Mouse (Mus musculus) induced T-regulatory cell, adult 2 months (primary cell): Measurements from ENCODE around the gene Plekhh3.
"Not testable (repeated sequence)": the region's sequence is repeated elsewhere in the genome, so short reads cannot be mapped to it uniquely, and the experiment has no call there.

Source experiments
- DNase-seq: peaks from one replicate; pipeline ENCODE4 v3.0.0-alpha.2; 2012; ENCODE audit warnings: low read depth

Gene Plekhh3

DNA sequence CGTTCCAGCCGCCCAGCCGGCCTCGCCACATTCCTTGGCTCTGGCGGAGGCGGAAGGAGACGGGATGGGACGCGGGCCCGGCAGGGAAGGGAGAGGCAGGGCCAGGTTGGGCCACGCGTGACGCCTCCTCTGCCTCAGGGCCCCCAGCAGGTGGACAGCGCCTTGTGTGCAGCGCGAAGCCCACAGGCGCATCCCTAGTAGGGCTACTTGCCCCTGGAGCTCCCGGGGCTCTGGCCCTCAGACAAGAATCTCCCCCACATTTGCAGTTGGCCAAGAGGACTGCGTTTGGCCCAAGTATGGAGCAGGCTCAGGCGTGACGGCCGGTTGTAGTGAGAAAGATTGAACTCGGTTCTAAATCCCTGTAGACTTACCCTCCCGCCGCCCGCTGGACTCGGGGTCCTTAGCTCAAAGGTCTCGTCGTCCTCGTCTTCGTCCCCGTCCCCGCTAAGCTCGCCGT lies 769 bp downstream of the Plekhh3 start, which contains the start of gene Cntnap1:
Gene Cntnap1 (plus strand): TSS at position 170 of the 457 bp plus-strand sequence.
- DNase-seq: no peak

DNA sequence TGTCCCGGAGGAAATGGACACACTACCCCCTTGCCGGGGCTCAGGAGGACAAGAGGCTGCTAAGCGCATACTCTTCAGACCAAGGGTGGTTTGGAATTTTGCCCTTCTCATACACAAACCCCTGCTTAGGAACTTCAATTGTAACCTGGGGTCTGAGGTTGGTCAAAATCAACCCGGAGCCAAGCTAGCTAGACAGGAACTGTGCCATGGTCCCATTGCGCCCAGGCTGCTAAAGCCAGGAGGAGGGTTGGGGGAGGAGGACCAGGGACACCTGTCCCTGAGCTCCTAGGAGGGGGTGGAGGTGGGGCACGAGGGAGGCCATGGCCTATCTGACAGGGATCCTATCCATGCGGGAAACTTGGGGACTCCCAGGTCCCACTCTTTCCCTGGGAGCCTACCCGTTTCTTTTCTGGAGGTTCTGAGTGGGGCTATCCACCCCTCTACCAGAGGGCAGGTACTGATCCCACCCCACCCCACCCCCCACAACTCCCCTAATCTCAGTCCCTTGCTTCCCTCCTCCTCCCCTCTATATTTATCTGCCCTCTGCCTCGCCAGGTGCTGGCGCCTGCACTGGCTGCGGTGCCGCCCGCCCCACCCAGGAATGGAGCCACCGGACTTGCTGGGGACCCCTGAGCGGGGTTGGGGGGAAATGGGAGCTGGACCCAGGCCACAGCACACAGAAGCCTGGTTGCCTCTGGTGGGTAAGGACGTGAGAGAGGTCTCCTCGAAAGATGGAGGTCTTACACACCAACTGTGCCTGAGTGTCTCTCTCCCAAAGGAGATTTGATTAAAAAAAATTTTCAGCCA lies 1.6 kb downstream of the Plekhh3 start:
- peak; percentile 14 for DNase-seq

DNA sequence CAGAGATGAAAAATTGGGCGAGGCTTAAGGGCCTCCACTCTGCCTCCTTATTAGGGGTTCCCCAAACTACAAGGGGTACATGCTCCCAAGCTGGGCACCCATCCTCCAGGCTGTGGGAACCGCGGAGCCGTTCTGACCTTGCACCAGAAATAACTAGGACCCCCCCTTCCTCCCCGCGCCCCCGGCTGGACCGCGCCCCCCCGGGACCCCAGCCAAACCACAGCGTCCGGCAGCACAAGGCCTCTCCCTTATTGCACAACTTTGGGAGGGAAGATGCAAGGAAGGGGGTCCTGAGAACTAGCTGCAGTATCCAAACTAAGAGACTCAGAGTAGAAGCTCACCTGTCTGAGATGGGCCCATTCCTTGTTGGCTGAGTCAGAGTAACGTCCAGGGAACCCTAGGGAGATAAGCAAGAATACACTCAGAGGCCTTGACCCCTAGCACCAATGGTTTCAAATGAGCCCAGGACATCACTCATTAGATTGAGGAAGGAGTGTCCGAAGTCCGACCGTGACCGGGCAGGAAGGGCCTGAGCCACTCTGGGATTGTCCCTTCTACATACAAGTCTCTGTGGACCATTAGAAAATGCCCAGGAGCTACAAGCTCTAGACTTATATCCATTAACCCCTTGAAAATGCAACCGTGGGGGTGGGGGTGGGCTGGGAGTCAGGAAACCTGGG lies 2.7 kb downstream of the Plekhh3 start:
- DNase-seq: peak; percentile 14

DNA sequence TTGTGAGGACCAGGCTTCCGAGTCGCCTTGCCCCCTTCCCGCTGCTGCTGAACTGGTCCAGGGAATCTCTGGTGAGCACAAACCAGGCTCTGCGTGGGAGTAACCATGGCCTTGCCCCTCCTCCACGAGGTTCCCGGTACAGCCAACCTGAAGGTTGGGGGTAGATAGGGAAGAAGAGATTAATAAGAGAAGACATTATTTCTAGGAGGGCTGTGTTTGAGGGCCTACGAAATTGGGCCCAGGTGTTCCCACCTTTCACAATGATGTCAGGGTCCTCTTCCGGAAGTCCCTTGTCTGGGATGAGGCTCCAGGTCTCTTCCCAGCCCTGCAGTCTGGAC lies 3.2 kb downstream of the Plekhh3 start:
- no peak for DNase-seq

DNA sequence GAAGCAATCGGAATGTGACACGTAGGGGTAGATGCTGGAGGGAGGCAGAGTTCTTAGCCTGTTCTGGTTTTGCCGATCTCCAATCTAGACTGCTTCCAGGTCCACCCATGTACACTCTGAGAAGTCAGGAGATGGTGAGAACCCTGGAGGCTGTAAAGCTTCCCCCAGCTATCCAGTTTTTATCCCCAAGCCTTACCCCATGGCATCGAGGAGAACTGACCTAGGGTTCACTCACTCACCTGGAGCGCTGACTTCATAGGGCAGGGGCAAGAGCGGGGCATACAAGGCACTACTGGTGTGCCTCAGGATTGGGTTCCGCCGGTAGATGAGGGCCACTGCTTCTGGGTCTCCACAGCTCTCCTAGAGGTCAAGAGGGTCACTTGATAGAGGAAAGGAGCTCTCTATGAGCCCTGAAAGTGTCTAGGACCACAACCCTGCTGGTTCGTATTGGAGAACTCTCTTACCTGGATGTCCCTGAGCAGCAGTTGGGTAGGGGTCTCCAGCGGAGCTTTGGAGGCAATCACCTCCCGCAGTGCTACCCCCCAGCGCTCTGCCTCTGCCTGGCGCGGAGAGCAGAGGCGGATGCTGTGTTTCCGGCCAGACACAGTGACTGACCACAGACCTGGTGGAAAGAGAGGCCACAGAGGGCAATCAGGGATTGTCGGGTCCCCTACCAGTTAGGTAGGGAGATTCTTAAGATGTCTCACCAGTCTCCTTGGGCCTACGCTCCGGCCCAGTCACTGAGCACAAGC lies 3.8 kb downstream of the Plekhh3 start:
- peak; percentile 12 for DNase-seq

DNA sequence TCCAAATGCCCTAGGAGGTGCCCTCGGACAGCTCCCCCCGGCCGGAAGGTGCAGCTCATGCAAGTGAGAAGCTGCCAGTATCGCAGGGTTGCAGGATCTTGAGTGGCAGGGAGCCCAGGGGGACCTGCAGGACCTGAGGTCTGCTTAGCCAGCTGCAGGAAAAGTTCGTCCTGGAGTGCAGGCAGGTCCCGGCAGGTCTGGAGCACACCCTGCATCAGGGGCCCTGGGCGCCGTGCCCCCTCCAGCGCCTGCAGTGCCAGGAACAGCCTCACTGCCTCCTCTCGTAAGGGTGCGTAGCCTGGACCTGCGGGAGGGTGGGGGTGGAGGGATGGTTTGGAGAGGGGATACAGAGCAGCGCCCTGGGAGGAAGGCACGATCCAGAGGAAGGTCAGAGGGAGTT lies 4.8 kb downstream of the Plekhh3 start:
- no peak for DNase-seq

DNA sequence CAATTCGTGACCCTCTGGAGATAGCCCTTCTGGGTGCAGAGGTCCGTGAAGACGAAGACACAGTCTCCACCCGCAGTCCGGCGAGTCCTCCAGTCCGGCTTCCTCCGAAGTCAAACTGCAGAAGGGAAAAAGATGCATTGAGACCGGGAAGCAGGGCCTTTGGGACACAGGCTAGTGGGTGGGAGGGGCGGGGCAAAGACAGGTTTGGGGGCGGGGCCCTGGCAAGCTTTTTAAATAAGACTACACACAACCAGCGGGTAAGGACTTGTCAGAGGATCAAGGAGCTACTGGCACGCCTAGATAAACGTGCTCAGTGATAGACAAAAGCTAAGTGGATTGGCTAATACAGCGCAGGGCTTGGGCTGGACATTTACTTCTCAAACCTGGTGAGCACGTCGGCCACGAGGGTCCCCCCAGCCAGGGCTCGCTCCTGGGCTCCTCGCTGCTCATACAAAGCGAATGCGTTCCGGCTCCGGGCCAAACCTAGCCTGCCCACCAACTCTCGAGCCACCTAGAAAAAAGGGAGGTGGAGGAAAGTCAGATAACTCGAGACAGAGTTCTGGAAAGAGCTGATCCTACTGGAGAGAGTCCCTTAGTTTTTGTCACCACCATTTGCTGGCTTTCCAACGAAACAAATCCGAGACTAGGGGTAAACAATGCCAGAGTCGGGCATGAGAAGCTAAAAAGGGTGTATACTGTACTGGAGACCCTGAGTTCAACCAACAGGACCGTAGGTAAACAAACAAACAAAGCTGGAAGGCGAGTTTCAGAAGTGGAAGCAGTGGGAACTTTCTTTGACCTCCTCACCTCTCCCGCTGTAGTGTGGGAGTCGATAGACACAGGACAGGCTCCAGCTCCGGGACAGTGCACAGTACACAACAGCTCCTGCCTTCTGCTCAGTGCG lies 6.2 kb downstream of the Plekhh3 start:
- DNase-seq: peak; percentile 56

DNA sequence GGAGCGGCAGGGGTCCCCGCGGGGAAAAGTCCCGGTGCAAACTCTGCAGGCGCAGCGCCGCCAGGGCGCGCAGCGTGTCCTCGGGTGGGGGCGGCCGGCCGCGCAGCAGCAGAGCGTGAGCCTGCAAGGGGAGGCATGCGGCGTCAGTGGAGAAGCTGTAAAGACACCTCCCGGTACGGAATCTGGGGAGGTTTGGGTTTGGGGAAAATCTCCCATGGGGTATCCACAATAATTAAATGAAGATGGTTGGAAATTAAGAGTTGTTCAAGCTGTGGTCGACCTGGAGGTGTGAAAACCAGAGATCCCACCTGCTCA lies 6.8 kb downstream of the Plekhh3 start:
- peak; percentile 51 for DNase-seq

DNA sequence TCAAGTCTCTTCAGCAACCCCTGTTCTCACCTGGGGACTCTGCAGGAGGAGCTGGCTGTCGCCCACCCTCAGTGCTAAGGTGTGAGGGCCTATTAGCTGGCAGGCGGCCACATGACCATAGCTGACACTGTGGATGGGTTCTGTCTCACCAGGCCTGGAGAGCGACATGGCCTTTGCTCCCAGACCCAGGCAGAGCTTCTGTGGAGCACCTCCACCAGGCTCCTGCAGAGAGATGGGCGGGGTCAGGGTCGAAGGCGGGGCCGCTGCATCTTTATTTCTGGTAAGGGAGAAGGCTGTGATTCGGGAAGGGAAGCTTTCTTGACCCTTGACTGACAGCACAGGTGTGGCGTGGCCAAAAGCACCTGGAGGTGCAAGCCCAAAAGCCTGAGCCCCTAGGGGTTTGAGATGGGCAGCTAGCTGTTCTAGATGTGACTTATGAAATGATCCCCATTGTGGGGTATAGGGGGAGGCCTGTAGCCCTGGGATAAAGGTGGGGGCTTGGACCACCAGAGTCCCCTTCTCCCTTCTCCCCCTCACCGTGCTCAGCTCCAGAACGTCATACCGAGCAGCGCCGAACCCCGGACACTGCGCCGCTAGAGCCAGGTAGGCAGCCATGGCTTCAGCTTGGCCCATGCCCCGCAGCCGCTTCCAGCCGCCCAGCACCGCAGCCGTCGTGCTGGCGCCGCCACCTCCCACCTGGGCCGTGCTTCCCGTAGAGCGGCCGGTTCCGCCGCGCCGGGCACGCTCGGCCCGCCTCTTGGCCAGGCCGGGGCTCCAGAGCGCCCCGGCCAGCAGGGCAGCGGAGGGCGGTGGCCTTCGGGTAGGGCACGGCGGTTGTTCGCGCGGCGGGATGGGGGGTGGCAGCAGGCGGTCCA lies 7.4 kb downstream of the Plekhh3 start:
- peak; percentile 19 for DNase-seq

DNA sequence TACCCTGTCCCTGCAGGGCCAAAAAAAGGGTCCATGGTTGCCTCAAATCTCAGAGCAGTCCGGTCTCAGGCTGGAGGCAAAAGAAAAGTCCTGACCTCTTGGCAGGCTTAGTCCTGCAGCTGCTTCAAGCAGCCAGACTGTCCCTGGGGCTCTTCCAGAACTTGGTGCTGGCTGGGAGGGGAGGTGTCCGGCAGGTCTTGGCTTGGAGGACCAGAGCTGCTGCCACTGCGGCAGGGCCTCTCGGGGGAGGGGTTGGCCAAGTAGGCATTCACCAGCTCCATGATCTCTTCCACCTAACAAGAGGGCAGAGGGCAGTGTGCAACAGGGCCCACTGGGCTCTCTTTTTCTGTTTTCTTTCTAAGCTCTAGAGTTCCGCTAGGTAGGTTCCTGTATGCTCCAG lies 8.4 kb downstream of the Plekhh3 start:
- no peak for DNase-seq

DNA sequence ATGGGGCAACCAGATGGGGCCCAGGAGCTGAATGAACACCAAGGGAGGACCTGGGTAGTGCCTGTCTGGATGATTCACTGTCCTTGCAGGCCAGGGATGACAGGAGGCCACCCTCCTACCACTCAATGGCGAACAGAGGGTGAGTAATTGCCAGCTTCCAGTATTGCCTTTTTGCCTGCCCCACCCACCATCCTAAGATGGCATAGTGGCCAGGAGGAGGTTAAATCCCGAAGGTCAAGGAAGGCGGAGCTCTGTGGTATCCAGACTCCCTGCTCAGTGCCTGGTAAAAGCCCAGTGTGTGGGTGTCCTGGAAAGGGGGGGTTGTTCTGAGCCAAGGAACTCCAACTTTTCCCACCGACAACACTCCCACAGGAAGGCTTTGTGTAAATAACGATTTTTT lies 8.8 kb downstream of the Plekhh3 start:
- no peak for DNase-seq

DNA sequence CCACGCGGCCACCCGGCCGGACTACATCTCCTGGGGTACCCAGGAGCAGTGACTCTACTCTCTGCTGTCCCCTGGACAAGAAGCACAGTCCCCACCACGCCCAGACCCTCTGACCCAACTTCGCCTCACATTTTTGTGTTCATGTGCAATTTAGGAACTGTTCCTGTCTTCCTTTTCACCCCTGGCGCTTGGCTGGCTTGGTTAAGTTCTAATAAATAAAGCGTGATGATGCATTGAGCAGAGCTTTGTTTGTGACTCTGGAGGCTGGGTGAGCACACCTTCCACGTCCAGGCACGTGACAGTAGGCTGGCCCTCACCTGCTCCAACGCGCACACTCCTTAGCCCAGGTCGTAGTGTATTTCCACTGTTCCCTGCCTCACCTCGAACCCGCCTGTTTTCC lies 9.6 kb downstream of the Plekhh3 start:
- no peak for DNase-seq

DNA sequence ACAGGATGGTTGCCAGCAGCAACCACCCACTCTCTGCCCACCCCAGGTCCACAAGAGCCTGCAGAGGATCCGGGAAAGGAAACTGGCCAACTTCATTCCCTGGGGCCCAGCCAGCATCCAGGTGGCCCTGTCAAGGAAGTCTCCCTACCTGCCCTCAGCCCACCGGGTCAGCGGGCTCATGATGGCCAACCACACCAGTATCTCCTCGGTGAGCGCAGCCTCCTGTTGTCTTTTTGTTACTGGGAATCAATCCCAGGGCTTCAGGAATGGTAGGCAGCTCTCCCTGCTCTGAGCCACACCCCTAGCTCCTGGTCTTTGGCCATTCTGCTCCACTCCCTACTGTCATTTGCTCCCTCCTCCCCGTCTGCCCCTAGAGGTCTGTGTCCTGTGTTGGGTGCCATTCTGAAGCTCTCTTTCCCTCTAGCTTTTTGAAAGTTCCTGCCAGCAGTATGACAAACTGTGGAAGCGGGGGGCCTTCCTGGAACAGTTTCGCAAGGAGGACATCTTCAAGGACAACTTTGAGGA lies 10.1 kb downstream of the Plekhh3 start:
- not testable (repeated sequence) for DNase-seq

DNA sequence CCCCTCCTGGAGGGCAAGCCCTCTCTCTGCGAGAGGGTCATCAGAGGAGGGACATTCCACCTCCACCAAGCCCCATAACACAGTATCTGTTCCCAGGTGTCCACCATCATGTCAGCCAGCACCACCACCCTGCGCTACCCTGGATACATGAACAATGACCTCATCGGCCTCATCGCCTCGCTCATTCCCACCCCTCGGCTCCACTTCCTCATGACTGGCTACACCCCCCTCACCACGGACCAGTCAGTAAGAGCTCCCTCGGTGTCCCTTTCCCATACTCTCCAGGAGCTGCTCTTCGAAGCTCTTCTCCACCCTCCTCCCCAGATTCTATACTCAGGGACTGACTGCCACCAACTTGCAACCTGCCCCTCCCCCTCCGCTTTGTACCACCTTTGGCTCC lies 11.0 kb downstream of the Plekhh3 start:
- DNase-seq: not testable (repeated sequence)

DNA sequence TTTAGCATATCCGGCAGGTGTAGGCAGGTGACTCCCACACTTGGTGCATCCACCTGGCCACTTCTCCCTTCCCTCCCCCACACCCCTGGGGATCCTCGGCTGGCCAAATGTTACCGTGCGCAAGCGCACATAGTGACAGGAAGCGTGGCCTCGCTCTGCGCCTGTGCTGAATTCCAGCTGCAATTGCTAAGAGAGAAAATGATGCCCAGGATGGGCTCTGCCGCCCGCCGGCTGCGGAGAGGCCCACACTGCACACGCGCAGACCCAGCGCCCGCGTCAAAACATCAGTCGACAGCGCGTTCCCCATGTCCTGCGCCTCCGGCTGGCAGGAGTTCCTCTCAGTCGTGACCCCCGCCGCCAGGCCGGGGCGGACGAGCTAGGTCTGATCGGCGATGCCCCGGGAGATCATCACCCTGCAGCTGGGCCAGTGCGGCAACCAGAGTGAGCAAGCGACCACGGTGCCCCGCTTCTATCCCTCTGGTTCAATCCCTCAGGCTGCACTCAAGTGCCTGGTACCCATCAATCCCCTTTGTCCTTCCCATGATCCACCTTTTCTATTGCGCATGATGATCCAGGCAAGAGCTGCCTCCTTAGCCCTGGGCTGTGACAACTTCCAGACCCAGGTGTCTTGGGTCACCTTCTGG lies 15.3 kb downstream of the Plekhh3 start, which contains the start of gene Tubg2:
Gene Tubg2 (plus strand): TSS at position 180 of the 644 bp plus-strand sequence.
- peak; percentile 65 for DNase-seq

DNA sequence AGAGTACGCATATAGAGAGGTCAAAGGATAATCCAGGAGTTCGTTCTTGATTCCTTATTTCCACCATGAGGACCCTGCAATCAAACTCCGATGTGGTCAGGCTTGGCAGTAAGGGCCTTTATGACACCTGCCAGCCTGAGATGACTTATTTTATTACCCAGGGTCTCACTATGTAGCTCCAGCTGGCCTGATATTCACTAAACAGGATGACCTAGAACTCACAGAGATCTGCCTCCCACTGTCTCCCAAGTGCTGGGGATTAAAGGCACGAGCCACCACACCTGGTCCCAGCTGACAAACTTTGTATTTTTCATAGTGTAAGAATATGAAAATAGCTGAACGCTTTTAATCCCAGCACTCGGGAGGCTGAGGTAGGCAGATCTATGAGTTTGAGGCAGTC lies 16.0 kb downstream of the Plekhh3 start:
- no peak for DNase-seq

DNA sequence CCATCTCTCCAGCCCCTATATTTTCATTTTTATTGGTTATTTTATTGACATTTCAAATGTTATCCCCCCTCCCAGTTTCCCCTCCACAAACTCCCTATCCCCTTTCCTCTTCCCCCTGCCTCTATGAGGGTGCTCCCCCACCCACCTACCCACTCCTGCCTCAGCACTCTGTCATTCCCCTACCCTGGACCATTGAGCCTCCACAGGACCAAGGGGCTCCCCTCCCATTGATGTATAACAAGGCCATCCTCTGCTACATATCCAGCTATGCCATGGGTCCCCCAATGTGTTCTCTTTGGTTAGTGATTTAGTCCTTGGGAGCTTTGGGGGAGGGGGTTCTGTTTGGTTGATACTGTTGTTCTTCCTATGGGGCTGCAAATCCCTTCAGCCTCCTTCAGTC lies 16.5 kb downstream of the Plekhh3 start:
- no peak for DNase-seq

DNA sequence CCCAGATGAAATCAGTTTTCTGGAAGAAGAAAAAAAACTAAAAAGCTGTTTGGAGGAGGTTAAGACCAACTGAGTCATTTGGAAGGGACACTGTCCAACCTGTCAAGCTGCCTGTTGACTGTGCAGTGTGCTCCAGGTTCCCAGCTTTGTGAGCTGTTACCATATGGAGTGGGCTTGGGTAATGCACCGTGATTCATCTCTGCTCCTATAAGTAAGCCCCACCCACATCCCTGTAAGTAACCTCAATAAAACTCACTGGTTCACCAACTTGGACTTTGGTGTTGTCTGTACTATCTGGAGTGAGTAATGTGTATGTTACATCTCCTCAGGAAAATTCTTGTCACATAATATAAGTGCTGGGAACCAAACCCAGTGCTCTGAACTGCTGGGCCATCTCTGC lies 18.3 kb downstream of the Plekhh3 start:
- no peak for DNase-seq

DNA sequence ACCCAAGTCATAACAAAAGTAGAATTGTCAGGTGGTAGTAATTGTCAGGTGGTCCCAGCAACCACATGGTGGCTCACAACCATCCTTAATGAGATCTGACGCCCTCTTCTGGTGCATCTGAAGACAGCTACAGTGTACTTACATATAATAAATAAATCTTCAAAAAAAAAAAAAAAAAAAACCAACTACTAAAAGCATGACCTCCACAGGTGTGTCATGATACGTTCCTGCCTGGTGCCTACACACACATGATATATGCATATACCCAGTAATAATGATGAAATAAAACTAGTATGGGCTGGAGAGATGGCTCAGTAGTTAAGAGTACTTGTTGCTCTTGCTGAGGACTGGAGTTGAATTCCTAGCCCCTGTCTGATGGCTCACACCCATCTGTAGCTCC lies 20.1 kb downstream of the Plekhh3 start:
- no peak for DNase-seq
